Mouse (Mus musculus): ENCODE measurements around the gene Zfp111.
A peak's percentile ranks its signal among the peaks of the same experiment; 100 is the strongest.

Zfp111 gene

DNA sequence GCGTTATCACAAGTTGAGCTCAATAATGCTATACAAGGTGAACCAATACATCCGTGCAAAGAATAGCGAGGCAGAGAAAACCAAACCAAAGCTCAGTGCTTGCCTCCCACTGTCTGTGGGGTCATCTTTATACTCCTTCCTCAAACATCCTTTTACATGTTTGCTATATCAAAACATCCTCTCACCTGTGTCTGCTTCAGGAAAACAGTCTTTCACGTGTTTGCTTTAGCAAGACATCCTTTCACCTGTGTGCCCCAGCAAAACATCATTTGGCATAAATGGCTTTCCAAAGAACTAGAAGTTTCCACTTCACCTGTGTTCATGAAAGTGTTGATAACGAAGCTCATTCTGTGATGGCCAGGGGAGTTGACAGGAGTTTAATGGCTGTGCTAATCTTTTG is at the start of gene Zfp111:
Gene Zfp111 (minus strand): TSS at position 101 of the 400 bp plus-strand sequence.
- DNase-seq (ENCODE audit: low read depth, low spot score): no peak

DNA sequence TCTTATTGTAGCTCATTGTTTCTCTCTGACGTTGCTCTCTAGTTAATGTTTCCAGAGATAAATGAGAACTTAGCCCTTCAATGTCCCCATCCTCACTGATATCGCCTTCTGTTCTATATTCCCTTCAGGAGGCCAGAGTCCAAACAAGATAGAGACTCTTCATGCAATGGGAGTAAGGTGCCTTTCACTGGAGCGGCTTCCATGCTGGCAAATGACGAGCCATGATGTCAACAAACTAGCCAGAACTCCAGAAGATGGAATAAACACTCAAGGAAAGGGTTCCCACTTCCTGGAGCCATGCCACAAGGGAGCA is 48.7 kb upstream of the Zfp111 start:
- no peak for DNase-seq (ENCODE audit: low read depth, low spot score)

- no peak for DNase-seq (ENCODE audit: low read depth, low spot score)
Measured at GRCm38 (mm10) chr7:24259306-24259999, 48.2 kb upstream of the Zfp111 start.

GRCm38 (mm10) chr7:24254633-24255474 is 43.6 kb upstream of the Zfp111 start, which contains the start of gene Zfp108:
TSS of gene Zfp108 (plus strand) at chr7:24254794.
- DNase-seq (ENCODE audit: low read depth, low spot score): peak; percentile 84

GRCm38 (mm10) chr7:24253779-24254615 is 42.8 kb upstream of the Zfp111 start:
- no peak for DNase-seq (ENCODE audit: low read depth, low spot score)

DNA sequence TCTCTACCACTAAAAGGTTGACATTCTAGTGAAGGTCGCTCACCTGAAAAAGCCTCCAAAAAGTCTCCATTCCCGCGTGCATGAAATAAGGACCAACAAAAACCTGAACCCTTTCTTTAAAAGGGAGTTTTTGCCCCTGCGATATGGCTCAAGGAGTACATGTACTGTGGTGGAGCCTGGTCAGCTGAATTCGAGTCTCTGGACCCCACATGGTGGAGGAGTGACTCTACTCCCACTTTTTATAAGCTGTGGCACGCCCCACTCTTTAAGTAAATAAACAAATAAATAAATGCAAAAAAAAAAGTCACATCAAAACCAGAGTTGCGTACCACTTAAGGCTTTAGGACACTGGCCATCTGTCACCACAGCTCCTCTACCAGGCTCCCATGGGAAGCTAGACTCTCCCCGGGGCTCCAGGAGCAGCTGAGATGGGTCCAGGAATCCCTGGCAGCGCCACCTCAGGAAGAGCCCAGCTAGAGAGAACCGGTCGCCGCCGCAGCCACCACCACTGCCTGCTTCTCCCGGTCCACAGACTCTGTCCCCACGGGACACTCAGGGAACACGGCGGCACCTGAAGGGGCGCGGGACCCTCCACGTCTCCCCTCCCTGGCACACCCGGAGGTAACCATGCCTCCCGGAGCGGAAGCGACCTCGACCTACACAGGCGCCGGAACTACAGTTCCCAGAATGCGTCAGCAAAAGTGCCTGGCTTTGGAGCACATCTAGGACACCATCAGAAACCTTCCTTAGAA is 26.0 kb upstream of the Zfp111 start, which contains the start of gene Zfp109:
Gene Zfp109 (minus strand): TSS at position 521 of the 752 bp plus-strand sequence.
- DNase-seq (ENCODE audit: low read depth, low spot score): peak; percentile 42

GRCm38 (mm10) chr7:24210296-24210695 is 947 bp downstream of the Zfp111 start:
- no peak for DNase-seq (ENCODE audit: low read depth, low spot score)

DNA sequence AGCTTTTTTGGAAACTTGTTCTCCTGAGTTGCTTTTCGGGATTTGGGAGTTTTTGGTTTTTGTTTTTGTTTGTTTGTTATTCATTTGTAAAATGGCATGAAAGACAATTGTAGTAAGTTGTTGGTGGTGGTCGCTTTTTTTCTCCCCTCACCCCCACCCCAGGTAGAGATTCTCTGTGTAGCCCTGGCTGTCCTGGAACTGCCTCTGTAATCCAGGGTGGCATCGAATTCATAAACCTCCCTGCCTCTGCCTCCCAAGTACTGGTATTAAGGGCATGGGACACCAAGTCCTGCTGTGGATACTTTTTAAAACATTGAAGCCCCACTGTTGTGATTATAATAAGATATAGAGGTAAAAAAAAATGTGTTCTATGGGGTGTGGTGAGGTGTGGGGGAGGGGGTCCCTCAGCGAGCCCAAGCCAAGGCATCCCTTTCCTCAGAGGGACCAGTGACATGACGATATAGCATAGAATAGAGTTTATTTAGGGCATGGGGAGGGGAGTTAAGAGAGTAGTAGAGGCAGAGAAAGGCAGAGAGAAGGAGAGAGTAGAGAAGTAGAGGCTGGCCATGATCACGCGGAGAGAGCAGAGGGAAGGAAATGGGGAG is 2.9 kb downstream of the Zfp111 start:
- DNase-seq (ENCODE audit: low read depth, low spot score): no peak

GRCm38 (mm10) chr7:24207488-24208261 is 3.6 kb downstream of the Zfp111 start:
- peak; percentile 62 for DNase-seq (ENCODE audit: low read depth, low spot score)

DNA sequence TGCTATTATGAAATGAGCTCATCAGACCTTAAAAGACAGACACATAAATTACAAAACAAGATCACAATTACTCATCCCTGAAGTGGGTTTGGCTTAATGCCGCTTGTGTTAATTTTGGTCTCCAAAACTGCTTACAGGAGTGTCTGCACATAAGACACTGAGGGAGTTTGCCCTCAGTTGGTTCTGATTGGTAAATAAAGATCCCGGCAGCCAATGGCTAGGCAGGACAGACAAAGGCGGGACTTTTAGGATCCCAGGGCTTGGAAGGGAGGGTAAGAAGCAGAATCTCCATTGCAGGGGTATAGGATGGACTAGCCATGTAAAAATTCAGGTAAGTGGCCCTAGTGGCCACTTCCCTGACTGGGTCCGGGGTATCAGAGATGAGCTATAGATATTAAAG is 14.3 kb downstream of the Zfp111 start:
- no peak for DNase-seq (ENCODE audit: low read depth, low spot score)

DNA sequence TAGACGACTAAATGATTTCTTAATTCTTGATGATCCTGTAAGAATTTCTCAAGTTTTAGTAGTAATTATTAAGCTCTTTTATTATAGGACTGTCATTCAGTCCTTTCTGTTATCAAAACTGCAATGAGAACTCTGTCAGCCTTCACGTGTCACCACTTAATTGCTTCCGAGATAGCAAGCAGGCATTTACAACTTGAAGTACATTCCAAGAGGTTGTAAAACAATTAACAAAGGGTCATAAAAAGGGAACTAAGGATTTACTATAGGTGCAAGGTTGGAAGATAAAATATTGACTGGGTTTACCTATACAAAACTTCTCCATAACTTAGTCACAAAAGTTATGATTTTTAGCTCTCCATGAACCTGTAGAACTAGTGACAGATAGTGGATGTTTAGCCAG is 18.1 kb downstream of the Zfp111 start:
- DNase-seq (ENCODE audit: low read depth, low spot score): no peak

- no peak for DNase-seq (ENCODE audit: low read depth, low spot score)
Measured at GRCm38 (mm10) chr7:24191361-24191760, 19.9 kb downstream of the Zfp111 start.

GRCm38 (mm10) chr7:24189571-24189944 is 21.7 kb downstream of the Zfp111 start:
- no peak for DNase-seq (ENCODE audit: low read depth, low spot score)

DNA sequence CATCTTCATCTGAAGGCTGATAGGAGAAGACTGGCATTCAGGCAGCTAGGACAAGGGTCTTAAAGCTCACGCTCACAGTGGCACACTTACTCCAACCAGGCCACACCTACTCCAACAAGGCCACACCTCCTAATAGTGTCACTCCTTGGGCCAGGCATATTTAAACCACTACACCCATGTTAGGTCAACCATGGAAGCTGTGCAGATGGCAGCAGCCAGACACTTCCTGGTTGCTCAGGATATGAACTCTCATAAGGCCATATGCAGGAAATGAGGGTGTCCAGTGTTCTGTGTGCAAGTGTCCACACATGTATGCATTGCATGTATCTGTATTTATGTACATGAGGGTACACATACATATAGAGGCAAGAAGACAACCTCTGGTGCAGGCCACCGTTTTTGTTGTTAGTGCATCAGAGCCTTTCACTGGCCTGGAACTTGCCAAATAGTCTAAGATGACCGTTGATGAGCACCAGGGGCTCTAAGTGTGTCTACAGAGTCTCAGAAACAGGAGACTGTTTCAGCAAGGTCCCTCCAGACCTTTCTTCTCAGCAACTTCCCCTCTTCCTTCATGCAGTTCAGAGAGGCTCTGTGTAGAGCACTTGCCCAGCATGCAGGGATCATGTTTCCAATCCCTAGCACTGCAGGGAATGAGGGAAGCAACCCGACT is 22.2 kb downstream of the Zfp111 start:
- no peak for DNase-seq (ENCODE audit: low read depth, low spot score)

- no peak for DNase-seq (ENCODE audit: low read depth, low spot score)
Measured at GRCm38 (mm10) chr7:24187611-24188010, 23.6 kb downstream of the Zfp111 start.

GRCm38 (mm10) chr7:24175337-24175711 is 35.9 kb downstream of the Zfp111 start:
- no peak for DNase-seq (ENCODE audit: low read depth, low spot score)

GRCm38 (mm10) chr7:24174618-24175336 is 36.5 kb downstream of the Zfp111 start, which contains the start of gene Zfp114:
TSS of gene Zfp114 (plus strand) at chr7:24175060.
- peak; percentile 71 for DNase-seq (ENCODE audit: low read depth, low spot score)

GRCm38 (mm10) chr7:24172191-24172590 is 39.1 kb downstream of the Zfp111 start:
- no peak for DNase-seq (ENCODE audit: low read depth, low spot score)

DNA sequence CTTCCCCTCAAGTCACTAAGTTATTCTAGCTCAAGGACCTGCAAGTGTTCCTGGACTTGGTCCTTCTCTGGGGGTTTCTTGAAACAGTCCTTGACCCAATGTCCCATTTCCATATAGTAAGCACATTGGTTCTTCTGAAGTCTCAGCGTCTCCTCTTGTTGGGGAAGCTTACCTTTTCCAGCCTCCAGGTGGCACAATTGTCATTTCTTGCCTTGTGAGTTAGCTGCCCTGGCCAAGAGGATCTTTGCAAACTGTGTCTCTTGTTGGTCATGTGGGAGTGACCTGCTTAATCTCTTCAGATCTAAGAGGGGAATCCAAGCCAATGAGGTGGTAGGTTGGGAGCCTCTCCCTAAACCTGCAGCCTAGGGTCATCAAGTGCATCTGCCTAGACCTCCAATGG is 58.0 kb downstream of the Zfp111 start:
- no peak for DNase-seq (ENCODE audit: low read depth, low spot score)
